Mouse (Mus musculus) kidney, adult 2 months (tissue): ENCODE measurements around the gene Mrpl4.

Source experiments
- CTCF ChIP-seq: fragments of 200-500 bp; conservative IDR thresholded peaks from 2 replicates; pipeline ENCODE4 v1.5.1; 2011; ENCODE audit warnings: low read depth, mild to moderate bottlenecking, control low read depth, low read length, moderate library complexity, mixed read lengths; ENCODE audit not compliant: insufficient read depth, insufficient read length
- POLR2A ChIP-seq: fragments of 200-500 bp; IDR thresholded peaks from one replicate; pipeline ENCODE4 v1.6.1; 2011; ENCODE audit warnings: low read depth, low read length, control low read depth

GRCm38 (mm10) chr9:20959430-20959938 lies 43.1 kb upstream of the Mrpl4 start, which contains the start of gene Dnmt1:
- TF ChIP-seq CTCF (no peak), POLR2A (no peak)
